Mouse (Mus musculus) hematopoietic stem cell, adult 5-6 weeks (primary cell): ENCODE data around the gene Chrnb2. TPM values are rescaled to one million over a fixed set of nuclear protein-coding genes. Genes with fewer than 3 reads are reported as not detected.
A peak's percentile ranks its signal among the peaks of the same experiment; 100 is the strongest.
"Not testable (repeated sequence)": the region's sequence is repeated elsewhere in the genome, so short reads cannot be mapped to it uniquely, and the experiment has no call there.

ENCODE experiments used
- ATAC-seq, 2 experiments: fragments of 125-278 bp in 1 of 2; replicated peaks in 1 of 2; 2 replicates each; pipeline ENCODE4 v1.8.0; 2016 to 2017; ENCODE audit warnings: inconsistent platforms in 2 of 2, mild to moderate bottlenecking in 2 of 2, moderate number of reproducible peaks in 2 of 2, low read depth in 1 of 2, moderate TSS enrichment in 1 of 2; ENCODE audit not compliant: low FRiP score in 2 of 2, poor library complexity in 2 of 2, severe bottlenecking in 2 of 2, insufficient read depth in 1 of 2, low TSS enrichment in 1 of 2
- total RNA-seq: library from RNA; stranded (forward); fragments of 172-1452, 232-1000 nt; gene quantifications from 2 replicates; pipeline ENCODE4 v1.2.3, GENCODE M21; 2017

The Chrnb2 gene
- total RNA-seq, result 0.40 and 0.50 TPM in 2 replicates

DNA sequence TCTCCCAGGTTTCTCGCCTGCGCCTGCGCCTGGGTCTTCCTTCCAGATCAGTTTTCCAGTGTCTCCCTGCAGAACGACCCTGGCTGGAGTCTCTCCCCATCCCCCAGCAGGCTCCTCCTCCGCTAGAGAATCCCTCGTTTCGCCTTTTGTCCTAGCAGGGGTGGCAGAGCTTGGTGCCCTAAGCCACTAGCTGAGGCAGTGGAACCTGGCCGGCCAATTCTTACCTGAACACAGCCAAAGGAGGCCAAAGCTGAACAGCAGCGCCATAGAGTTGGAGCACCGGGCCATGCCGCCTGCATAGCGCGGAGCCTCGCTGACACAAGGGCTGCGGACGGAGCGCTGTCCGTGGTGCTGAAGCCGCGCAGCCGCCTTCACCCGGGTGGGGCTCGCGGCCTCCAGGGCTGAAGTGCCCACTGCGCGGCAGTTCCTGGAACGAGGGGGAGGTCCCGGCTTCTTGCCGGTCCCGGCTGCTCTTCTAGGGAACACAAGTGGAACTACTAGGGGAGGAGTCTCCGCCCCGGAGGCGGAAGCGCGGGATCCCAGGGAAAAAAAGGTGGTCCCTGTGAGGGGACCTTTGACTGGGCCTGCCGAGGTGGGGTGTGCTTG, at the start of gene Chrnb2:
TSS of gene Chrnb2 (minus strand) at position 514 of the 606 bp plus-strand sequence.
- ATAC-seq, result peak; percentile 84 to 90

DNA sequence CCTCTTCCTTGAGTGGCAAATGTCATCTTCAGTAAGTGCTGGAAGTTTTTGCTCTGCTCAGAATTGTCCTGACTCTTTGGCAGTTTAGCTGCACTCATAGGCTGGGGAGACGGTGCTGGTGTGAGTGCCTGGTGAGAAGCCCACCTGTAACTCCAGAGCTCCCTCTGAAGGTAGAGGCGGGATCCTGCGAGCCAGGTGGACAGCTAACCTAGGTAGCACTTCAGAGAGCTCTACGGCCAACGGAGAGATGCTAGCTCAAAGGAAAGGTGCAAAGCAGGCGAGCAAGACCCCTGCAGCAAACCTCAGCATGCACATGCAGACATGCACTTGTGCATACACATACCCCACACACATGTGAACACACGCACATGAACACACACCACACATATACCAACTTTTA, 49.6 kb upstream of the Chrnb2 start:
- no peak for ATAC-seq

DNA sequence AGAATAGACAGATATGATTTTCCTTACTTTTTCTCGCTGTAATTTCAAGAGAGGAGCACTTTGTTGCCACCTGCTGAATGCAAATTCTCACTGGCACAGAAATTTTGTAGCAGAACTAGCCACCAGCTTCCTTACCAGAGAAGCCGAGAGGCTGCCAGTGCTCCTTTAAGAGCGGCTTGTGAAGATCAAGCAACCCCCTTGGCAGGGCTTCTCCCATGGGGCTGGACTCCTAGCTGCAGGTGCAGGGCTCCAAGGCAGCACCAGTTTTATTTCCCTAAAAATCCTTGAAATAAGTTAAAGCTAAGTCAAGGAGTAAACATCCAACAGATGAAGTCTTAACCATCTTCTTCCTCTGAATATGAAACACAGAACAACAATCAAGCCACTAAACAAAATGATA, 47.7 kb upstream of the Chrnb2 start:
- no peak for ATAC-seq

DNA sequence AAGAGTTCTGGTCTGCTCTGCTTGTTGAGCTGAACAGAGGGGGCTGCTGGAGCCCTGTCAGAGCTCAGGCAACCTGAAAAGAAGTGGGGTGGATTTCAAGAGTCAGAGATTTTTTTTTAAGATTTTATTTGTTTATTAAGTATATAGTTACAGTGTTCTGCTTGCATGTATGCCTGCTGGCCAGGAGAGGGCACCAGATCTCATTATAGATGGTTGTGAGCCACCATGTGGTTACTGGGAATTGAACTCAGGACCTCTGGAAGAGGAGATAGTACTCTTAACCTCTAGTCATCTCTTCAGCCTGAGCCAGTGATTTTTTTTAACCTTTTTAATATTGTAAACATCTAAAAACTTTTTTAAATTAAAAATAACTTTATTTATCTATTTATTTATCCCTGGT, 46.4 kb upstream of the Chrnb2 start:
- ATAC-seq, result no peak

DNA sequence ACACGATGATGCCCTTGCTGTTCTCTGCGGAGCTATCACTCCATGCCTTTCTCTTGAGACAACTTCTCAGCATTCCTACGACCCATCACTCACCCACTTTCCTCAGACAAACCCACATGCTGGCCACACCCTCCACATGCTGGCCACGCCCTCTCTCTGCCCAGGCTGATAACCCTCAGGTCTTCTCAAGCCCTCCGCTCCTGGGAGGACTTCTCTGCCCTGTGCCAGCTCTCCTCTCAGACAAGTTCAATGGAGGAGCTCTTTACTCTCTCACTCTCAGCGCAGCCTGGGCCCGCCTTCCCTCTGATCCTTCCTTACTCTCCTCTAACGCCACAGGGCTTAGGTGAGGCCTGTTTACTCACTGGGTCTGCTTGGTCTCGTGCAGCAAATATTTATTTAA, 44.2 kb upstream of the Chrnb2 start:
- no peak for ATAC-seq

DNA sequence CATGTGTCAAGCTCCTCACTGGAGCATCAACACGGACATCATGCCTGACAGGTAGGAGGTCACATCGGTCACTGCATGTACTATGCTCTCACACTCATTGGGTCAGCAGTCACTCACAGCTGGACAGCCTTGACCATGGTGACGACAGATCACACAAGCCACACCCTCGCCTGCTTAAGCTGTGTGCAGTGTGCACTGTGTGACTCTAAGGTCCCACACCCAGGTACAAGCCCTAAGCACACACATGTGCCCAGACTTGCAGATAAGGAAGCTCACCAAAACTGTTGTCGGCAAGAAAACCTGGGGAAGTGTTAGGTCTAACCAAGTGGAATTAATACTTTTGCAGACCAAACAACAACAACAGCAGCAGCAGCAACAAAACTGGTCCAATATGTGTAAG, 43.4 kb upstream of the Chrnb2 start:
- no peak for ATAC-seq

DNA sequence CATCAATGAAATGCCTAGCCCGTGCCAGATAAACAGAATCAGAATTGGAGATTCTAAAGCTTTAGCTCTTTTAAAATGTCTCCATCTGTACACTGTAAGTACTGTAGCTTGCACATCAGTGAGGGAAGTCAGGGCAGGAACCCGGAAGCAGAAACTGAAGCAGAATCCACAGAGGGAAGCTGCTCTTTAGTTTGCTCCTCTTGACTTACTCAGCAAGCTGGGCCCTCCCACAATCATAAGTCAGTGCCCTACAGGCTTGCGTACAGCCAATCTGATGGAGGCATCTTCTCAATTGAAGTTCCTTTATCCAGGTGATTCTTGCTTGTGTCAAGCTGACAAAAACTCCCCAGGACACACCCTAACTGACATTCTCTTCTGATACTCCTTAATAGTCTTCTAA, 42.7 kb upstream of the Chrnb2 start:
- no peak for ATAC-seq

DNA sequence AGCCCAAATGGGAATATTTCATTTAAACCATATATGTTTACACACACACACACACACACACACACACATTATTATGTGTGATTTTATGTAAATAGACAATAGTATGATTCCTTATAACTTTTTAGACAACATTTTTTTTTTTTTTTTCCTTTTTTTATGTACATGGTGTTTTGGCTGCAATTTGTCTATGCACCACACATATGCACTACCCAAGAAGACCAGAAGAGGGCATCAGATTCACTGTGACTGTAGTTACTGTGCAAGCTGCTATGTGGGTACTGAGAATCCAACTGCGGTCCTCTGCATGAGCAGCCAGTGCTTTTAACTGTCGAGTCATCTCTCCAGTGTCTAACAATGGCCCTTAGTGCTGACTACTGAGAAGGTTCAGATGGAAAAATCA, 42.3 kb upstream of the Chrnb2 start:
- ATAC-seq, result no peak

DNA sequence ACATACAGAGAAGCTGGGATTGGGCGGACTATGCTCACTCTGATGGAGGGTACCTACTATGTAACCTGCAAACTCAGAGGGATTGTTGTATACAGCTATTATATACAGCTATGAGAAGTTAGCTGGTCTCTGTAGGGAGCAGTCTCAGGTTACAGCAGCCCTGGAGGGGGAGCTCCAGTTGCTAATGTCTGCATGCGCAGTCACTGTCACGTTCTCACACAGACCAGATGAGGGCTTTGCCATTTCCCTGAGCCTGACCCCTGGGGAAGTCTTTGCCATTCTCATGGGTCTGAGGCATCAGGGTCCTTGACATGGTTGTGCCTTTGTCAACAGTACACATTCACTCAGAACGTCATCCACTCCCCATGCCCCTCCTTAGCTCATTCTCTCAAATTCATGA, 40.7 kb upstream of the Chrnb2 start:
- no peak for ATAC-seq

DNA sequence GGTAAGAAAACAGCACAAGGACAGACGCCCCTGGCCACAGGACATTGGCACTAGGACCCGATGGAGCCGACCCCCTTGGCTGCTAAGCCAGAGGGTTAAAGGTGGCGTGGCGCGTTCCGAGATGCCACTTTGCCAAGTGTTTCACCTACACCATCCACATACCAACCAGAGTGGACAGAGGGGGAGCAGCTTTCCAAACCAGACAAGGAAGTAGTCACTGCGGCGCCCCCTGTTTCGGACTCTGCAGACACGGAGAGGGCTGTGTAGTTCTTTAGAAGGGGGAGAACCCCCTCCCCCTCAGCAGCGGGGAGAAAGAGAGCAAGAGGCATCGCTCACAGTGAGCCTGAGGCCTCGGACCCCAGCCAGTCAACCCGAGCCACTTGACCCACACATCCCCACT, 38.4 kb upstream of the Chrnb2 start:
- ATAC-seq, result no peak

DNA sequence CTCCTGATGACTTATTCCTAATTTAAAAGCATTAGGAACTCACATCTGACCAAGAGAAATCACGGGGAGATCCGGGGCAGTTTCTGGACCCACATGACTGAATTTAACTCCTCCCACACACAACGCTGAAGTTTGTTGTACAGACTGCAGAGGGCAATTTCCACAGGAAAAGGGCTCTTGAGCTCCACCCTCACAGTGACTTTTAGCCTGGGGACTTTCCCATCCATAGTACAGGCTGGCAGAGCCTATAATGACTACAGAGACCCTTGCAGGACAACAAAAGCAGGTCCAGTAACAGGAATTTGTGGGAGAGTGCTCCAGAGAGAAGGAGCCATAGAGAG, 37.0 kb upstream of the Chrnb2 start:
- peak; percentile 86 to 89 for ATAC-seq

DNA sequence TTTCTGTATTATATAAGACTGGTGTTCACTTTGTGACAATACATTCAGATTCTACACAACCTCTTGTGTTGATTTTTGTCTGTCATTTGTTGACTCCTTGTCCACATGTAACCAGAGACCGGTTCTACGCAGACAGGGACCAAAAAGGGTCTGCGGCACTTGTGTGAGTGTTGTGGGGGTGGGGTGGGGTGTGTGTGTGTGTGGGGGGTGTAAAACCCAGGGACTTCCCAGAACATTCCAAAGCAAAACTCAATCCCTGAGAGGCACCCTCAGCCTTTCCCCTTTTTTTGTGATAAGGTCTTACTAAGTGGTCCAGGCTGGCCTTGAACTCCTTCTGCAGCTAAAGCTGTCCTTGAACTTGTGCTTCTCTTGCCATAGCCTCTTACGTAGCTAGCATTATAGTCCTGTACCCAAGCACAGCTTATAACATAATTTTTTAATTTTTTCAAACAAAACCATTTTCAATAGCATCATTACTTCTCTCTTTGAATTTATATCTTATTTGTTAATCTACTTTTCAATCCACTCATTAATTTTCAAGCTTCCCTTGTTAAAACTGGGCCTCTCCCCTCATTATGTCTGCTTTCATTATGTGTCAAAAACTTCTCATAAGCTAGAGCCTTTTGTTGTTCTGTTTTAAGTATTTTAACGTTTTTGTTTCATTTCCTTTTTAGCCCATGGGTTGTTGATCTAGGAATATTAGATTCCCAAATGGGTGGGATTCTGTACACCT, 36.5 kb upstream of the Chrnb2 start:
- ATAC-seq, result no peak

DNA sequence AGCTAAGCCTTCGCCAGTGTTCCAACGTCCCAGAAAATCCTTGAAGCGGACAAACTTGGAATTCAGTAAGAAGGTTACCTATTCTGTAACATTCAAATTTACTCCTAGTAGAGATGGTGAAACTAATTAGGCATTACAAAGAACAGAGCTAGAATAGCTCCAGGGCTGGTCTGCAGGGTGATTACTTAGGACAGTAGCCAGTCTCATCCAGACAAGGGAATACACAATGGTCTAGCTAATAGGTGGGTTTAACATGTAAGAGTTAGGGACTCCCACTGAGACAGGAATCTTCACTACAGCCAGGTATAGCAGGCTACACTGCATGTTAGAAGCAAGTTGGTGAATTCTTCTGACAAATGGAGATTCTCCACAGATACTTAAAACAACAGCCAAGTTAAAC, 35.6 kb upstream of the Chrnb2 start:
- not testable (repeated sequence) for ATAC-seq

DNA sequence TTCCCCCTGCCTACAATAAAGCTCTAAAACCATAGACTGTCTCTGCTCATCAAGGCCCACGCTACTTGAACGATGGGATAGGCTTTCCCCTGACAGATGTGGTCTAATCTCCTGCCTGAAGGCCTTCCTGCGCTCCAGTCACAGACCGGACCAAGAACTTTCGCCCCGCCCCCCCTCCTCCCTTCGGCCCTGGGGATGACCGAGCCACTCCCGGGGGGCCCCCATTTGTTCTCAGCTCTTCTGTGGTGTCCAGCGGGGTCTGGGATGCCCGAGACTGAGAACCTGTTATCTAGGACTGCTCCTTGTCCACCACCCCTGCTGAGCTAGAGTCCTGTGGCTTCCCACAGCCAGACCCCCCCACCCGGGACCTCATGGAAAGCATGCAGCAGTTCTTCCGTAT, 35.0 kb upstream of the Chrnb2 start:
- ATAC-seq, result no peak

DNA sequence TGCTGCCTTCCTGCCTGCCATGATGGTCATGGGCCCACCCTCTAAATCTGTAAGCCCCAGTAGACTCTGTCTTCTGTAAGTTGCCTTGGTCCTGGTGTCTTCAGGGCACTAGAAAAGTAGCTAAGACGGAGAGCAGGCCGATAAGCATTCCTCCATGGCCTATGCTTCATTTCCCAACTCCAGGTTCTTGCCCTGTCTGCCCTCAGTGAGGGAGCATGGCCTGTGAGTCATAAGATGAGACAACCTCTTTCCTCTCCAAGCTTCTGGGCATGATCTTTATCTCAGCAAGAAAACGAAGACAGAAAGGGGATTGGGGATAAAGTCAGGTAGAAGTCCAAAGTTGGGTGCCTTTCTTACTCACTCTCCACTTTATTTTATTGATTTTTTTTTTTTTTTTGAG, 34.1 kb upstream of the Chrnb2 start:
- no peak for ATAC-seq

DNA sequence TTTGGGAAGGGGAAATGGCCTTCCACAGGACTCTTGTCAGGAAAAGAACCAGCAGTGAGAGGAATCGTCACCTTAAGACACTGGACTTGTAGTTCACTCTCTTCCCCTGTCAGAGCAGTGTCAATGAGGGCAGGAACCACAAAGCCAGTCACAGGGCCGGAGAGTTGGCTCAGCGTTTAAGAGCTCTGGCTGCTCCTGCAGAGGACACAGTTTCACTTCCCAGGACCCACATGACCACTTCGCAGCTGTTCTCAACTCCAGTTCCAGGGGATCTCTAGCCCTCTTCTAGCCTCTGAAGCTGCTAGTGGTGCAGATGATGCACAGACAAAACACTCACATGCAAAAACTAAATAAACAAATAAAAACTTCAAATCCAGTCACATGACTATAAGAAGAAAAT, 31.9 kb upstream of the Chrnb2 start:
- ATAC-seq, result peak; percentile 67 to 75

DNA sequence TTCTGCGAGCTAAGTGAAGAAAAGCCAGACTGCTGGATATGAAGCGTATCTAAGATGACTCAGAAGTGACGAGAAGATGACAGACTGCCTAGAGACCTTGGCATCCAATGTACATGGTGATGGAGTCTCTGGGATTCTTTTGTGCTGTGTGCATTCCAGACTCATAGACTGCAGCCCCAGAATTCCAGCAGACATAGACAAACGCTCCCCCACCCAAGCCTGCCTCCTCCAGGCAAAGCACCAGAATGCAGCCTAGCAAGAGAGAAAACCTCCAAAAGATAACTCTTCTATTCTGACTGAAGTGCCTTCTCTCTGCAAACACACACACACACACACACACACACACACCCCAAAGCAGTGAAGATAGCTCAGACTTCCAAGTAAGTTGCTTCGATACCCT, 31.3 kb upstream of the Chrnb2 start:
- ATAC-seq, result no peak

DNA sequence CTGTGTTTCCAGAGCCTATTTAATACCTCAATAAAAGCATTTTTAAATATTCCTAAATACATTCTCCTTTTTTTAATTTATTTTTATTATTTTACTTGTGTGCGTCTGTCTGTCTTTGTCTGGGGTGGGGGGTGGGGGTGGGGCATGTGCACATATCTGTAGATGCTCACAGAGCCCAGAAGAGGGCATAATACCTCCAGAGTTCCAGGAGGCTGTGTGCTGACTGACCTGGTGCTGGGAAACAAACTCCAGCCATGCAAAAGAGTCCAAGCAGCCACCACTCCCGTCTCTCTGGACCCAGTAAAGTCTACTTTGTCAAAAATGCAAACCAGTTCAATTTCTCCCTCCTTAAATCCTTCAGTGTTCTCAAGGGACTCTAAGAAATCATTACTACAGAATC, 30.2 kb upstream of the Chrnb2 start:
- no peak for ATAC-seq

DNA sequence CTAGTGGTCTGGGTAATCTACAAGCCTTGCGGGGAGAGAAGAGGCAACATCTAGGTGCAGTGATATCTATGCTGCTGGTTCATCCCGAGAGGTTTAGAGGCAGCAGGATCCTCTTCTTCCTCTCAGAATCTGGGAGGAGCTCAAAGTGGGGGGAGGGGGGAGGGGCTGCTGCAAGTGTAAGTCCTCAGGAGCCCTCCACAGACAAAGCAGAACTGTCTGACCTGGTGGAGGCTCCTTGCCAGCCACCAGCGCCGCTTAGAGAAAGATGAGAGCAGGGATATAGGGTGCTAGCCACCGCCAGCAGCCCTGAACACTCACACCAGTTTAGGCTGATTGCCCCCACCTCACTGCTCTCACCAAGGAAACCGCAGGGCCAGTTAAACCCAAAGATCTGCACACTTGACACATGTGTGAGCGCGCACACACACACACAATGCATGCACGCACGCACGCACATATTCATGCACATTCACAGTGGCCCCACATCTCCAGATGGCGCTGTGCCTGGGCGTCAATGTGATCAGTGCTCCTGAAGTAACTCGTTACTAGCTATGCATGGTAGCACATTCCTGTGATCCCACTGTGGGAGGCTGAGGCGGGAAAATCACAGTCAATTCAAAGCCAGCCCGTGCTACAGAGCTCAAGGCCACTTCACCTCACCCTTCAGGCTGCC, 24.4 kb upstream of the Chrnb2 start:
- ATAC-seq, result no peak
